Mouse (Mus musculus): Measurements from ENCODE around the gene Supt5.

The Supt5 gene

DNA sequence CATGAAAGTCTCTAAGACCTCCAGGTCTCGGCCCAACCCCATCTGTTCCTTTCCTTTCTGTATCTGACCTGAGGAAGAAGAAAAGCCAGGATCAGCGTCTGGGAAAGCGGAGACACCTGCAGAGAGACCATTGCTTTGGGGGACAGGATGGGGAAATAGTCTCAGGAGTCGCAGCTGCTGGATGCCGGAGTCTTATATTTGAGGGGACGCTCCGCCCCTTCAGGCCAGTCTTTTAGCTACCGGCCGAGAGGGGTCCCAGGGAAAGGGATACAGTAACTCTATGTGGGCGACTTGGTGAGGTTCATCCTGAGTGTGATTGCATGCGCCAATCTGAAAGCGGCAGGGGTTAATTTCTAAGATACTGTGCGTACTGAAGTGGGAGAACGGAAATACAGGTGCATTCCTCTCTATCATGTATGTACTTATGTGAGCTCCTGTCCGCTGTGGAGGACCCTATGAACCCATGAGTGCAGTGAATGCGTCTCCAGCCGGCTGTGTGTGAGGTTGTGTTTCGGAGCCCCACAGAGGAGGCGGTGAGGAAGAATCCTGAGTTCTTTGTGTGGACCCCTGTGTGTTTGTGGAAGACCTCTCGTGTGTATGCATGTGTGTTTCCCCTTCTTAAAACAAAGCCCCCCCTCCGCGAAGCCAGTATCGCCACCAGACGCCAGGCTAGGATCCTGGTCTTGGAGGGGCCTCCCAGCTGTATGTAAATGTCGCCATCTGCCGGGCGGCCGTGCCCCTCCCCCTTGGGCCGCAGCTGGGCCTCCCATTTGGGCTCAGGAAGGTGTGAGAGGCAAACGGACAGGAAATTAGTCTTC is 36.7 kb downstream of the Supt5 start, which contains the start of gene Dll3:
Gene Dll3, minus strand, starts transcription at position 623 of the 818 bp plus-strand sequence.
- no peak for DNase-seq (ENCODE audit: low spot score in 2 of 2)

GRCm38 (mm10) chr7:28298837-28299625 is 39.5 kb downstream of the Supt5 start:
- DNase-seq (ENCODE audit: low spot score in 2 of 2): no peak

DNA sequence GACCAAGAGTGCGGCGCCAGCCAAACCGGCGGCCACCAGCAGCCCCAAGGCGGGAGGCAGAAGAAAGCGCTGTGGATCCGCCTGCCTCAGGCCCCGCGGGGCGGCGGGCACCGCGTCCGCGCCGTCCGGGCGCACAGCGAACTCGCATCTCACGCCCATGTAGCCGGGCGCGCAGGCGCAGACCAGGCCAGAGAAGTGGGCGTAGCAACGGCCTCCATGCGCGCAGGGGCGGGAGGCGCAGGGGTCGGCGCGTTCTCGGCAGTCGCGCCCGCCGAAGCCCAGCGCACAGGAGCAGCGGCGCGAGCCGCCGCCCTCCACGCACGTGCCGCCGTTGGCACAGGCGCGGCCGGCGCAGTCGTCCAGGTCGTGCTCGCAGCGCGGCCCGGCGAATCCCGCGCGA is 44.1 kb downstream of the Supt5 start:
- peak; percentile 49 to 68 for DNase-seq (ENCODE audit: low spot score in 2 of 2)

- peak in 1 of 2 experiments; percentile 42 for DNase-seq (ENCODE audit: low spot score in 2 of 2)
Measured at GRCm38 (mm10) chr7:28290638-28291590, 47.6 kb downstream of the Supt5 start, which contains the start of gene Selenov. Gene Selenov, minus strand, starts transcription at chr7:28291186.

GRCm38 (mm10) chr7:28290165-28290564 is 48.4 kb downstream of the Supt5 start:
- no peak for DNase-seq (ENCODE audit: low spot score in 2 of 2)

DNA sequence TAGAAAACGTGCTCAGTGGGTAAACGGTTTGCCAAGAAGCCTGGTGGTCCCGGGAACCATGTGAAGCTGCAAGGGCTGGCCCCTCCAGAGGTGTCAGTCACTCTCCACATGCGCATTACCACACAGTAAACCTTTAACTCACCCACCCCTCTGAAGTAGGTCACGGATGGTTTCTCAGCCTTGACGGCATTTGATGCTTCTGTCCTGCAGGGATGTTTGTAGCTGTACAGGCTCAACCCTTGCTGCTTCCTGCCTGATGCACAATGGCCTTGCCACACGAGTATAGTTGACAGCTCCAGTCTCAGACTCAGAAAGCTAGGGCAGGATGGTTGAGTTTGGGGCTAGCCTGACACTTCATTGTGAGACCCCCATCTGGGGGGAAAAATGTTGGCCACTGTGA is 57.9 kb downstream of the Supt5 start:
- no peak for DNase-seq (ENCODE audit: low spot score in 2 of 2)

- DNase-seq (ENCODE audit: low spot score in 2 of 2): no peak
Measured at GRCm38 (mm10) chr7:28278279-28278652, 60.3 kb downstream of the Supt5 start.

DNA sequence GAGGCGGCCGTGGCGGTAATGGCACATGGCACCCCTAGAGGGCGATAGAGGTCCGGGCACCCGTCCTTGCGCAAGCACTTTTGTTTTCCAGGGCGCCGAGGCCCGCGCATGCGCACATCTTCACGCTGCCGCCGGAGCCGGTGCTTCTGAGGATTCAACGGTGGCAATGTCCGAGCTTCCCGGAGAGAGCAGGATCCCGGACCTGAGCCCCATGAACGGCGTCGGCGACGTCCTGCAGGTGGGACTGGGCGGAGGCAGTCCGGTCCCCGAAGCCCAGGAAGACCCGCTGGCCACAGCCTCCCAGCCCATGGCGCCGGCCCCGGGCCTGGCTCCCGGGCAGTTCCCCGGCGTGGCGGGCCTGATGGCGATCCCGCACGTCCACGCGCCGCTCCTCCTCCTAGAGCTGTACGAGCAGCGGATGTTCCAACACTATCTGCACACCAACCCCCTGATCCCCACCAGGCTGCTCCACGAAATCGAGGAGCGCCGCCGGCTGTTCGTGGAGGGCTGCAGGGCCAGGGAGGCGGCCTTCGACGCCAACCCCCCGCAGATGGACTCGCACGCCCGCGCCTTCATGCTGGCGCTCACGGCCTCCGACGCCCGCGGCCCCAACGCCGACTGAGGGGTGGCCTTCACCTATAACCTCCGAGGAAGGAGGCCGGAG is 60.8 kb downstream of the Supt5 start, which contains the start of gene Eid2b:
Gene Eid2b, plus strand, starts transcription at position 125 of the 664 bp plus-strand sequence.
- peak; percentile 89 to 93 for DNase-seq (ENCODE audit: low spot score in 2 of 2)

GRCm38 (mm10) chr7:28277237-28277614 is 61.3 kb downstream of the Supt5 start:
- no peak for DNase-seq (ENCODE audit: low spot score in 2 of 2)

GRCm38 (mm10) chr7:28271761-28272160 is 66.8 kb downstream of the Supt5 start:
- no peak for DNase-seq (ENCODE audit: low spot score in 2 of 2)

- no peak for DNase-seq (ENCODE audit: low spot score in 2 of 2)
Measured at GRCm38 (mm10) chr7:28269355-28269754, 69.2 kb downstream of the Supt5 start.

- no peak for DNase-seq (ENCODE audit: low spot score in 2 of 2)
Measured at GRCm38 (mm10) chr7:28268576-28268975, 70.0 kb downstream of the Supt5 start.

GRCm38 (mm10) chr7:28268042-28268531 is 70.5 kb downstream of the Supt5 start:
- DNase-seq (ENCODE audit: low spot score in 2 of 2): peak; percentile 32 to 43

GRCm38 (mm10) chr7:28267129-28268041 is 71.2 kb downstream of the Supt5 start, which contains the start of gene Eid2:
Gene Eid2, plus strand, starts transcription at chr7:28267881.
- peak; percentile 89 to 90 for DNase-seq (ENCODE audit: low spot score in 2 of 2)

- DNase-seq (ENCODE audit: low spot score in 2 of 2): no peak
Measured at GRCm38 (mm10) chr7:28265391-28265790, 73.2 kb downstream of the Supt5 start.
